Mouse (Mus musculus): Measurements from ENCODE around the gene Cdkl3. TPM values are rescaled to one million over a fixed set of nuclear protein-coding genes. Genes with fewer than 3 reads are reported as not detected.

Cdkl3 gene
- total RNA-seq, 1 experiment from 2014 or later: 3.3 TPM

- ATAC-seq (replicated peaks; ENCODE audit: low read depth, poor library complexity, severe bottlenecking): no peak
Observed at GRCm38 (mm10) chr11:52005586-52005985, 1.6 kb downstream of the Cdkl3 start.

GRCm38 (mm10) chr11:52011011-52011410 is 7.0 kb downstream of the Cdkl3 start:
- ATAC-seq (replicated peaks; ENCODE audit: low read depth, poor library complexity, severe bottlenecking): no peak

- no peak for ATAC-seq (replicated peaks; ENCODE audit: low read depth, poor library complexity, severe bottlenecking)
Observed at GRCm38 (mm10) chr11:52011541-52011940, 7.5 kb downstream of the Cdkl3 start.

- ATAC-seq (replicated peaks; ENCODE audit: low read depth, poor library complexity, severe bottlenecking): no peak
Observed at GRCm38 (mm10) chr11:52018217-52018616, 14.2 kb downstream of the Cdkl3 start.

- ATAC-seq (replicated peaks; ENCODE audit: low read depth, poor library complexity, severe bottlenecking): no peak
Observed at GRCm38 (mm10) chr11:52032356-52032755, 28.3 kb downstream of the Cdkl3 start.

- ATAC-seq (replicated peaks; ENCODE audit: low read depth, poor library complexity, severe bottlenecking): no peak
Observed at GRCm38 (mm10) chr11:52033953-52034352, 29.9 kb downstream of the Cdkl3 start.

- ATAC-seq (replicated peaks; ENCODE audit: low read depth, poor library complexity, severe bottlenecking): no peak
Observed at GRCm38 (mm10) chr11:52035905-52036304, 31.9 kb downstream of the Cdkl3 start.

- no peak for ATAC-seq (replicated peaks; ENCODE audit: low read depth, poor library complexity, severe bottlenecking)
Observed at GRCm38 (mm10) chr11:52037659-52038058, 33.6 kb downstream of the Cdkl3 start.

GRCm38 (mm10) chr11:52043224-52043623 is 39.2 kb downstream of the Cdkl3 start:
- peak; percentile 80 for ATAC-seq (replicated peaks; ENCODE audit: low read depth, poor library complexity, severe bottlenecking)

GRCm38 (mm10) chr11:52044156-52044555 is 40.1 kb downstream of the Cdkl3 start:
- no peak for ATAC-seq (replicated peaks; ENCODE audit: low read depth, poor library complexity, severe bottlenecking)

GRCm38 (mm10) chr11:52046446-52047165 is 42.6 kb downstream of the Cdkl3 start:
- peak; percentile 55 for ATAC-seq (replicated peaks; ENCODE audit: low read depth, poor library complexity, severe bottlenecking)

GRCm38 (mm10) chr11:52053371-52053770 is 49.4 kb downstream of the Cdkl3 start:
- no peak for ATAC-seq (replicated peaks; ENCODE audit: low read depth, poor library complexity, severe bottlenecking)

GRCm38 (mm10) chr11:52054728-52055127 is 50.7 kb downstream of the Cdkl3 start:
- ATAC-seq (replicated peaks; ENCODE audit: low read depth, poor library complexity, severe bottlenecking): no peak

- no peak for ATAC-seq (replicated peaks; ENCODE audit: low read depth, poor library complexity, severe bottlenecking)
Observed at GRCm38 (mm10) chr11:52056198-52056597, 52.2 kb downstream of the Cdkl3 start.

GRCm38 (mm10) chr11:52059001-52059400 is 55.0 kb downstream of the Cdkl3 start:
- no peak for ATAC-seq (replicated peaks; ENCODE audit: low read depth, poor library complexity, severe bottlenecking)

- ATAC-seq (replicated peaks; ENCODE audit: low read depth, poor library complexity, severe bottlenecking): no peak
Observed at GRCm38 (mm10) chr11:52060315-52060714, 56.3 kb downstream of the Cdkl3 start.

- no peak for ATAC-seq (replicated peaks; ENCODE audit: low read depth, poor library complexity, severe bottlenecking)
Observed at GRCm38 (mm10) chr11:52062406-52062805, 58.4 kb downstream of the Cdkl3 start.

GRCm38 (mm10) chr11:52064398-52064797 is 60.4 kb downstream of the Cdkl3 start:
- ATAC-seq (replicated peaks; ENCODE audit: low read depth, poor library complexity, severe bottlenecking): peak; percentile 67

- peak; percentile 75 for ATAC-seq (replicated peaks; ENCODE audit: low read depth, poor library complexity, severe bottlenecking)
Observed at GRCm38 (mm10) chr11:52065841-52066240, 61.8 kb downstream of the Cdkl3 start.

- ATAC-seq (replicated peaks; ENCODE audit: low read depth, poor library complexity, severe bottlenecking): peak; percentile 79
Observed at GRCm38 (mm10) chr11:52071768-52072167, 67.7 kb downstream of the Cdkl3 start.

GRCm38 (mm10) chr11:52073528-52074170 is 69.6 kb downstream of the Cdkl3 start:
- no peak for ATAC-seq (replicated peaks; ENCODE audit: low read depth, poor library complexity, severe bottlenecking)
